Mouse (Mus musculus): ENCODE results near the gene Srrd. TPM values are rescaled to one million over a fixed set of nuclear protein-coding genes. Genes with fewer than 3 reads are reported as not detected.

The Srrd gene
- polyA plus RNA-seq, 1 experiment from 2014 or later = 12.6 TPM

GRCm38 (mm10) chr5:112298226-112298988 is 44.4 kb downstream of the Srrd start:
- H3K4me1 ChIP-seq (ENCODE audit: control insufficient read depth, low read depth, low read length) = peaks cover 87% of the 10 kb centered on the region
- peak overlapping the region; percentile 60 for H3K27ac ChIP-seq (ENCODE audit: low read length)
- no peaks in the 10 kb centered on the region for H3K36me3 ChIP-seq (ENCODE audit: control insufficient read depth, insufficient read depth)
- no peak overlapping the region for H3K4me3 ChIP-seq (ENCODE audit: low read depth, low read length)
- H3K9me3 ChIP-seq (replicated peaks; ENCODE audit: control insufficient read depth, low read length) = no peaks in the 10 kb centered on the region
- peak; percentile 28 for ATAC-seq (ENCODE audit: low read depth)
- no peaks in the 10 kb centered on the region for H3K27me3 ChIP-seq (ENCODE audit: control insufficient read depth, insufficient read depth, low read depth, low read length)
- WGBS (ENCODE audit: insufficient replicate concordance) = 51% methylated on average over 12 of the region's 12 CpGs
- H3K4me2 ChIP-seq (ENCODE audit: low read depth, low read length) = no peak overlapping the region
- peak overlapping the region; percentile 3; the same call in 1 of the 2 replicates for H3K9ac ChIP-seq (ENCODE audit: low read depth, low read length)

GRCm38 (mm10) chr5:112297257-112297656 is 45.6 kb downstream of the Srrd start:
- WGBS (ENCODE audit: insufficient replicate concordance) = 20% methylated on average over 2 of the region's 2 CpGs
- 0 out of 2 replicates have a peak overlapping the region, but pooled peaks have one; percentile 12 for H3K4me2 ChIP-seq (ENCODE audit: low read depth, low read length)
- H3K9me3 ChIP-seq (replicated peaks; ENCODE audit: control insufficient read depth, low read length) = no peaks in the 10 kb centered on the region
- H3K4me3 ChIP-seq (ENCODE audit: low read depth, low read length) = no peak overlapping the region
- ATAC-seq (ENCODE audit: low read depth) = no peak
- H3K27me3 ChIP-seq (ENCODE audit: control insufficient read depth, insufficient read depth, low read depth, low read length) = no peaks in the 10 kb centered on the region
- peaks cover 90% of the 10 kb centered on the region for H3K4me1 ChIP-seq (ENCODE audit: control insufficient read depth, low read depth, low read length)
- peak overlapping the region; percentile 36 for H3K27ac ChIP-seq (ENCODE audit: low read length)
- H3K9ac ChIP-seq (ENCODE audit: low read depth, low read length) = no peak overlapping the region
- H3K36me3 ChIP-seq (ENCODE audit: control insufficient read depth, insufficient read depth) = no peaks in the 10 kb centered on the region

- Histone ChIP-seq H3K4me2 (ENCODE audit: low read depth, low read length) (peak overlapping the region; percentile 18; the same call in 1 of the 2 replicates), H3K27me3 (ENCODE audit: control insufficient read depth, insufficient read depth, low read depth, low read length) (no peaks in the 10 kb centered on the region), H3K4me3 (ENCODE audit: low read depth, low read length) (no peak overlapping the region), H3K4me1 (ENCODE audit: control insufficient read depth, low read depth, low read length) (peaks cover 88% of the 10 kb centered on the region), H3K27ac (ENCODE audit: low read length) (peak overlapping the region; percentile 59), H3K9ac (ENCODE audit: low read depth, low read length) (0 out of 2 replicates have a peak overlapping the region, but pooled peaks have one; percentile 11), H3K9me3 (replicated peaks; ENCODE audit: control insufficient read depth, low read length) (no peaks in the 10 kb centered on the region), H3K36me3 (ENCODE audit: control insufficient read depth, insufficient read depth) (no peaks in the 10 kb centered on the region)
- 10% methylated on average over 6 of the region's 6 CpGs for WGBS (ENCODE audit: insufficient replicate concordance)
- peak; percentile 57 for ATAC-seq (ENCODE audit: low read depth)
Observed at GRCm38 (mm10) chr5:112296404-112297181, 46.2 kb downstream of the Srrd start.

GRCm38 (mm10) chr5:112295564-112295963 is 47.3 kb downstream of the Srrd start:
- Histone ChIP-seq H3K27ac (ENCODE audit: low read length) (0 out of 2 replicates have a peak overlapping the region, but pooled peaks have one; percentile 32), H3K9ac (ENCODE audit: low read depth, low read length) (peak overlapping the region; percentile 33; the same call in 1 of the 2 replicates)
- 63% methylated on average over 8 of the region's 8 CpGs for WGBS (ENCODE audit: insufficient replicate concordance)

GRCm38 (mm10) chr5:112295162-112295561 is 47.7 kb downstream of the Srrd start:
- 30% methylated on average over 8 of the region's 8 CpGs for WGBS (ENCODE audit: insufficient replicate concordance)
- Histone ChIP-seq H3K9ac (ENCODE audit: low read depth, low read length) (peak overlapping the region; percentile 33; the same call in 1 of the 2 replicates), H3K36me3 (ENCODE audit: control insufficient read depth, insufficient read depth) (no peaks in the 10 kb centered on the region), H3K27ac (ENCODE audit: low read length) (peak overlapping the region; percentile 29; the same call in 1 of the 2 replicates), H3K4me1 (ENCODE audit: control insufficient read depth, low read depth, low read length) (peaks cover 78% of the 10 kb centered on the region), H3K4me3 (ENCODE audit: low read depth, low read length) (no peak overlapping the region), H3K27me3 (ENCODE audit: control insufficient read depth, insufficient read depth, low read depth, low read length) (no peaks in the 10 kb centered on the region), H3K9me3 (replicated peaks; ENCODE audit: control insufficient read depth, low read length) (no peaks in the 10 kb centered on the region), H3K4me2 (ENCODE audit: low read depth, low read length) (no peak overlapping the region)
- ATAC-seq (ENCODE audit: low read depth) = peak; percentile 6; the same call in 1 of the 2 replicates

More at GRCm38 (mm10) chr5:112295564-112295963, 47.3 kb downstream of the Srrd start:
- ATAC-seq (ENCODE audit: low read depth) = no peak
- H3K4me1 ChIP-seq (ENCODE audit: control insufficient read depth, low read depth, low read length) = peaks cover 81% of the 10 kb centered on the region
- no peak overlapping the region for H3K4me2 ChIP-seq (ENCODE audit: low read depth, low read length)
- H3K36me3 ChIP-seq (ENCODE audit: control insufficient read depth, insufficient read depth) = no peaks in the 10 kb centered on the region
- no peaks in the 10 kb centered on the region for H3K27me3 ChIP-seq (ENCODE audit: control insufficient read depth, insufficient read depth, low read depth, low read length)
- no peaks in the 10 kb centered on the region for H3K9me3 ChIP-seq (replicated peaks; ENCODE audit: control insufficient read depth, low read length)
- no peak overlapping the region for H3K4me3 ChIP-seq (ENCODE audit: low read depth, low read length)

- peak overlapping the region; percentile 46; the same call in 1 of the 2 replicates for H3K27ac ChIP-seq (ENCODE audit: low read length)
- no peak overlapping the region for H3K4me3 ChIP-seq (ENCODE audit: low read depth, low read length)
- H3K9me3 ChIP-seq (replicated peaks; ENCODE audit: control insufficient read depth, low read length) = no peaks in the 10 kb centered on the region
- peaks cover 76% of the 10 kb centered on the region for H3K4me1 ChIP-seq (ENCODE audit: control insufficient read depth, low read depth, low read length)
- H3K4me2 ChIP-seq (ENCODE audit: low read depth, low read length) = no peak overlapping the region
- no peaks in the 10 kb centered on the region for H3K36me3 ChIP-seq (ENCODE audit: control insufficient read depth, insufficient read depth)
- no peaks in the 10 kb centered on the region for H3K27me3 ChIP-seq (ENCODE audit: control insufficient read depth, insufficient read depth, low read depth, low read length)
- no peak overlapping the region for H3K9ac ChIP-seq (ENCODE audit: low read depth, low read length)
- WGBS (ENCODE audit: insufficient replicate concordance) = 66% methylated on average over 4 of the region's 4 CpGs
- peak; percentile 15; the same call in 1 of the 2 replicates for ATAC-seq (ENCODE audit: low read depth)
Observed at GRCm38 (mm10) chr5:112294696-112295095, 48.1 kb downstream of the Srrd start.

GRCm38 (mm10) chr5:112293800-112294199 is 49.0 kb downstream of the Srrd start:
- 44% methylated on average over 2 of the region's 2 CpGs for WGBS (ENCODE audit: insufficient replicate concordance)

GRCm38 (mm10) chr5:112292343-112292980 is 50.4 kb downstream of the Srrd start:
- no peak for ATAC-seq (ENCODE audit: low read depth)
- Histone ChIP-seq H3K4me1 (ENCODE audit: control insufficient read depth, low read depth, low read length) (peaks cover 66% of the 10 kb centered on the region), H3K27me3 (ENCODE audit: control insufficient read depth, insufficient read depth, low read depth, low read length) (no peaks in the 10 kb centered on the region), H3K36me3 (ENCODE audit: control insufficient read depth, insufficient read depth) (no peaks in the 10 kb centered on the region), H3K4me2 (ENCODE audit: low read depth, low read length) (no peak overlapping the region), H3K27ac (ENCODE audit: low read length) (no peak overlapping the region), H3K9me3 (replicated peaks; ENCODE audit: control insufficient read depth, low read length) (no peaks in the 10 kb centered on the region), H3K9ac (ENCODE audit: low read depth, low read length) (0 out of 2 replicates have a peak overlapping the region, but pooled peaks have one; percentile 12), H3K4me3 (ENCODE audit: low read depth, low read length) (no peak overlapping the region)
- 74% methylated on average over 17 of the region's 17 CpGs for WGBS (ENCODE audit: insufficient replicate concordance)

More at GRCm38 (mm10) chr5:112293800-112294199, 49.0 kb downstream of the Srrd start:
- peak overlapping the region; percentile 34; the same call in 1 of the 2 replicates for H3K27ac ChIP-seq (ENCODE audit: low read length)
- no peak overlapping the region for H3K9ac ChIP-seq (ENCODE audit: low read depth, low read length)
- no peaks in the 10 kb centered on the region for H3K36me3 ChIP-seq (ENCODE audit: control insufficient read depth, insufficient read depth)
- H3K27me3 ChIP-seq (ENCODE audit: control insufficient read depth, insufficient read depth, low read depth, low read length) = no peaks in the 10 kb centered on the region
- peaks cover 67% of the 10 kb centered on the region for H3K4me1 ChIP-seq (ENCODE audit: control insufficient read depth, low read depth, low read length)
- ATAC-seq (ENCODE audit: low read depth) = no peak
- no peak overlapping the region for H3K4me3 ChIP-seq (ENCODE audit: low read depth, low read length)
- H3K9me3 ChIP-seq (replicated peaks; ENCODE audit: control insufficient read depth, low read length) = no peaks in the 10 kb centered on the region
- no peak overlapping the region for H3K4me2 ChIP-seq (ENCODE audit: low read depth, low read length)

All from liver, embryonic 16.5 days (tissue).